Mouse (Mus musculus) embryonic facial prominence, embryonic 12.5 days (tissue): Measurements from ENCODE around the gene Tubb4a. TPM values are rescaled to one million over a fixed set of nuclear protein-coding genes. Genes with fewer than 3 reads are reported as not detected.
"Not testable (repeated sequence)": the region's sequence is repeated elsewhere in the genome, so short reads cannot be mapped to it uniquely, and the experiment has no call there.

Experiments
- ATAC-seq: fragments of 200-750 bp; cut with Nextera tagmentation; 2 replicates; pipeline ENCODE4 v1.8.0; 2017; ENCODE audit not compliant: insufficient number of reproducible peaks, insufficient read depth, low FRiP score, low TSS enrichment
- H3K27ac ChIP-seq: fragments of 300-500 bp; sonication (generic); 2 replicates; pipeline ENCODE4 v1.5.1; 2016; ENCODE audit warnings: mild to moderate bottlenecking
- H3K27me3 ChIP-seq: fragments of 300-500 bp; sonication (generic); 2 replicates; pipeline ENCODE4 v1.6.1; 2016; ENCODE audit warnings: mild to moderate bottlenecking, moderate library complexity
- H3K36me3 ChIP-seq: fragments of 300-500 bp; sonication (generic); 2 replicates; pipeline ENCODE4 v1.6.1; 2016; ENCODE audit warnings: mild to moderate bottlenecking
- H3K4me1 ChIP-seq: fragments of 300-500 bp; sonication (generic); 2 replicates; pipeline ENCODE4 v1.6.1; 2016
- H3K4me2 ChIP-seq: fragments of 300-500 bp; sonication (generic); replicated peaks from 2 replicates; pipeline ENCODE4 v1.6.1; 2016; ENCODE audit warnings: mild to moderate bottlenecking, moderate library complexity
- H3K4me3 ChIP-seq: fragments of 300-500 bp; sonication (generic); 2 replicates; pipeline ENCODE4 v1.5.1; 2016; ENCODE audit warnings: mild to moderate bottlenecking
- H3K9ac ChIP-seq: fragments of 300-500 bp; sonication (generic); 2 replicates; pipeline ENCODE4 v1.6.1; 2016; ENCODE audit warnings: mild to moderate bottlenecking, moderate library complexity
- H3K9me3 ChIP-seq: fragments of 300-500 bp; sonication (generic); 2 replicates; pipeline ENCODE4 v1.6.1; 2016; ENCODE audit warnings: mild to moderate bottlenecking, moderate library complexity
- WGBS: fragments of 180-500 bp; shearing (Covaris S2); methylation state at CpG from one replicate; pipeline ENCODE4 v1.1.7; 2016; 5-methylcytosine and 5-hydroxymethylcytosine counted together
- polyA plus RNA-seq: library from polyadenylated mRNA; unstranded; fragments of >200 nt; fragmentation: Nextera tagmentation; extraction: Ambion mirVana; gene quantifications from 2 replicates; pipeline ENCODE4 v1.2.1, GENCODE M21; 2016

Gene Tubb4a
- 31.9 and 35.5 TPM in 2 replicates for polyA plus RNA-seq

DNA sequence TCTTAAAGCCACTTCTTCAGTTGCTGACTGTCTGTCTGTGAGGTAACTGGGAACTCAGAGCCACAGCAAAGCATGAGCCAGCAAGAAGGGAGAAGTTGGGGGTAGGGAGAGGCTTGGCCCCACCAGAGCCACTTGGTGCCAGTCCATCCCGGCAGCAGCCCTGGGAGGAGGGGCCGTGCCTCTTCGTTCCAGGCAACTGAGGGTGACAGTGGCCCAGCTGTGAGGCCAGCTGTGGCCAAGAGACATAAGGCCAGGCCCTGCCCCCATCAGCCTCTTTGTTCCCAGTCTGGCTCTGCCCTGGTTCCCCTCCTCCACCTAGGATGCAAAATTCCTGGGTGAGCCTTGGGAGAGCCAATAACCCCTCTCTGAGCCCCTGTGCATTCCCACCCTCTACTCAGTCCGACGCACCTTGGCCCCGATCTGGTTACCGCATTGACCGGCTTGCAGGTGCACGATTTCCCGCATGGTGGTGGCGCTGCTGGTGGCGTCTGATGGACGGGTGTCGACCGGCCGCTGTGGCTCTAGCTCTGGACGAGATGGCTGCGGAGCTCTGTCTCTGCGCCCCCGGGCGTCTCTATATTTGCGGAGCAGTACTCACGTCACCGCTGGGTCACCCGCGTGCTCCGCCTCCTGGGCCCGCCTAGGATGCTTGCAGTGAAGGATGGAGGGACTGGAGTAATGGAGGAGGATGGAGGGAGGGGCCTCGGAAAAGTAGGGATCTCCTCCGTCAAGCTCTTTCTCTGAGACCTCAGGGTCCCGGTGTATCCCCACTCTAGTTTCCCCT lies at the start of gene Tubb4a:
Gene Tubb4a (minus strand): TSS at position 734 of the 784 bp plus-strand sequence.
- peak; percentile 76 for ATAC-seq
- Histone ChIP-seq H3K4me3 (peak within 1 kb of the TSS; percentile 35), H3K27me3 (peaks cover 25% of the 10 kb centered on the region), H3K9ac (peak within 1 kb of the TSS; percentile 19), H3K4me2 (peak within 1 kb of the TSS; percentile 51), H3K4me1 (peaks cover 7% of the 10 kb centered on the region), H3K36me3 (no peaks in the 10 kb centered on the region), H3K9me3 (no peaks in the 10 kb centered on the region), H3K27ac (no peak within 1 kb of the TSS)
- under 1% methylated on average over 31 of the region's 31 CpGs for WGBS

DNA sequence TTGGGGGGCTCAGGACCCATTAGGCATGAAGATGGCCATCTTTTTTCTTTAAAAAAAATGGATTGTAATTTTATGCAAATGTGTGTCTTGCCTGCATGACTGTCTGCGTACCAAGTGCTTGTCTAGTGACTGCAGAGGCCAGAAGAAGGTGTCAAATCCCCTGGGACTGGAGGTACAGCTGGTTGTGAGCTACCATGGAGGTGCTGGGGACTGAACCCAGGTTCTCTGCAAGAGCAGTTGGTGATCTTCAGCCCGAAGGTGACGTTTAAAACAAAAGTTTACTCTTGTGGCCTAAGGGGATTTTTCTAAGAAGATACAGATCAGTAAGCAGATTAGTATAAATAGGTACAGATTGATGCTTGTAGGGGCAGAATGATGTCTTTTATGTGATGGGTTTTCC lies 48.1 kb upstream of the Tubb4a start:
- Histone ChIP-seq H3K4me3 (no peak overlapping the region), H3K27me3 (no peaks in the 10 kb centered on the region), H3K4me1 (no peaks in the 10 kb centered on the region), H3K36me3 (no peaks in the 10 kb centered on the region), H3K9me3 (no peaks in the 10 kb centered on the region), H3K27ac (no peak overlapping the region), H3K4me2 (no peak overlapping the region), H3K9ac (no peak overlapping the region)
- ATAC-seq, result no peak
- 79% methylated on average over 3 of the region's 3 CpGs for WGBS

- H3K4me3 ChIP-seq, result no peak overlapping the region
- H3K9ac ChIP-seq, result no peak overlapping the region
- WGBS, result 83% methylated on average over 2 of the region's 2 CpGs
- H3K9me3 ChIP-seq, result no peaks in the 10 kb centered on the region
- no peaks in the 10 kb centered on the region for H3K36me3 ChIP-seq
- H3K4me2 ChIP-seq, result no peak overlapping the region
- no peak for ATAC-seq
- no peaks in the 10 kb centered on the region for H3K27me3 ChIP-seq
- no peaks in the 10 kb centered on the region for H3K4me1 ChIP-seq
- no peak overlapping the region for H3K27ac ChIP-seq
Measured at GRCm38 (mm10) chr17:57134693-57135092, 47.1 kb upstream of the Tubb4a start.

DNA sequence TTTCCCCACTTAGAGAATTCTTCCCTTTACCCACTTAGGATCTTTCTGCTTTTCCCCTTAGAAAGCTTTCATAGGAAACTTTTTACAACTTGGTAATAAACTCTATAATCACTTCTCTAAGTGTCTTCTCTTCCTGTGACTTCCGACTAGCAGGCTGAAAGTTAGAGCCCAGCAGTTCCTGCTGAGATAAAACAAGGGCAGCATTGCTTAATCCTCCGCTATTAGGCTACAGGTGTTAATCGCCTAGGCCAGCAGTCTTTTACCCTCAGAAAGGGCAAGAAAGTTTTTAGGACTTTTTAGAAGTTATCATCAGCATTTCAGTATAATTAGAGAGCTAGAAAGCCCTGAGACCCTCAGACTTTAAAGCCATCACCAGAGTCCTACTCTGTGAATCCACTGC lies 46.4 kb upstream of the Tubb4a start:
- 15% methylated on average over 3 of the region's 3 CpGs for WGBS

GRCm38 (mm10) chr17:57131793-57132192 lies 44.2 kb upstream of the Tubb4a start:
- Histone ChIP-seq H3K4me3 (no peak overlapping the region), H3K4me2 (no peak overlapping the region), H3K9ac (no peak overlapping the region), H3K4me1 (no peaks in the 10 kb centered on the region), H3K27ac (no peak overlapping the region), H3K9me3 (no peaks in the 10 kb centered on the region), H3K27me3 (no peaks in the 10 kb centered on the region), H3K36me3 (no peaks in the 10 kb centered on the region)
- ATAC-seq, result no peak
- WGBS, result 85% methylated on average over 1 of the region's 1 CpGs

More for the DNA sequence above, 46.4 kb upstream of the Tubb4a start:
- H3K4me1 ChIP-seq, H3K9ac ChIP-seq, H3K27me3 ChIP-seq, H3K4me3 ChIP-seq, H3K27ac ChIP-seq, H3K4me2 ChIP-seq, ATAC-seq, H3K36me3 ChIP-seq, H3K9me3 ChIP-seq: not testable (repeated sequence)

DNA sequence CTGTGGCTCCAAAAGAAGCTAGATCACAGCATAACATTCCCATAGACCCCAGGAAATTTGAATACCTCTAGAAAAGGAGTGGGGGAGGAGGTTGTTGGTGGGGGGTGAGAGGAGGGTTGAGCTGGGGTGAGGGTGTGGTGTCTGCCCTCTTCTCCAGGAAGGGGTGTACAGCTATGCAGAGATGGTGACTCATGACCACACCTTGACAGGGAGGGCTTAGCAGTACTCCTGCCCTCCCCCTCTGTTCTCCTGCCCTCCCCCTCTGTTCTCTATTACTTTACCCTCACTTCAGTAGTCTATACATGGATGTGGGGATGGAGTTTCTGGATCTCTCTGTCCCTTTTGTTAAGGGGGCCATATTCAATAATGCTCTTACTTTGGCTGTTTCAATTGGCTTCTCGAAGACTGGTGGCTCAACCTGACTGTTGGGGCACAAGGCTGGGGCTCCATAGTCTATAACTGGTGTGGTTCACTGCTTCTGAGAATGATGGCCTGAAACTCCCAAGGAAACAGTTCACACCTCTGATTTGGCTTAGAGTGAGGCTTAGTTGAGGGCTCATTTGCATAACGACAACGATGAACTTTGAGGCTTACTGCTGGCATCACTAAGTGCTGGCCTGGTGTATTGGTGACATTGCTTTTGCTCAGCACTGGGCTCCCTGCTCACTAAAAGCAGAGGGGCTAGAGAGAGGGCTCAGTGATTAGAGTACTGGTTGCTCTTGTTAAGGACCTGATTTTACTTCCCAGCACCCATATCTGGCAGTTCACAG lies 38.5 kb upstream of the Tubb4a start:
- Histone ChIP-seq H3K4me3 (no peak overlapping the region), H3K27ac (no peak overlapping the region), H3K4me1 (no peaks in the 10 kb centered on the region), H3K4me2 (no peak overlapping the region), H3K9ac (no peak overlapping the region), H3K9me3 (no peaks in the 10 kb centered on the region), H3K27me3 (no peaks in the 10 kb centered on the region), H3K36me3 (no peaks in the 10 kb centered on the region)
- 71% methylated on average over 3 of the region's 3 CpGs for WGBS
- 0 out of 2 replicates have a peak, but pooled peaks have one; percentile 35 for ATAC-seq

DNA sequence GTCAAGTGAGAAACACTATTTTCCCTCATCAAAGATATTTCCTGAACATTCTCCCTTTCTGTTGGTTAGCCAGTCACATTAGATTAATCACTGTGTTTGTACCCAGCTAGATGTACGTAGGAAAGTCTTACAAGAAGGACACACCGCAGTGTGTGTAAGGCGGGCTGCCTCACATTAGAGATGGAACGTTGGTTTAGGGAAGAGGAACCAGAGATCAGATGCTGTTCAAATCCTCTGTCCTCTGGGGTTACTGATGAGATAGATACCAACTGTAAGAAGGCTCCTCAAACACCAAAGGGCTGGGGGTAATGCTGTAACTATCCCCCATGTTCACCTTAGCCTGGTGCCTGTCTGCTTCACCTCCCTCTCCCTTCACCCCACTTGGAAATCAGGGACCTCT lies 37.2 kb upstream of the Tubb4a start:
- WGBS, result 87% methylated on average over 4 of the region's 4 CpGs
- no peak overlapping the region for H3K4me3 ChIP-seq

DNA sequence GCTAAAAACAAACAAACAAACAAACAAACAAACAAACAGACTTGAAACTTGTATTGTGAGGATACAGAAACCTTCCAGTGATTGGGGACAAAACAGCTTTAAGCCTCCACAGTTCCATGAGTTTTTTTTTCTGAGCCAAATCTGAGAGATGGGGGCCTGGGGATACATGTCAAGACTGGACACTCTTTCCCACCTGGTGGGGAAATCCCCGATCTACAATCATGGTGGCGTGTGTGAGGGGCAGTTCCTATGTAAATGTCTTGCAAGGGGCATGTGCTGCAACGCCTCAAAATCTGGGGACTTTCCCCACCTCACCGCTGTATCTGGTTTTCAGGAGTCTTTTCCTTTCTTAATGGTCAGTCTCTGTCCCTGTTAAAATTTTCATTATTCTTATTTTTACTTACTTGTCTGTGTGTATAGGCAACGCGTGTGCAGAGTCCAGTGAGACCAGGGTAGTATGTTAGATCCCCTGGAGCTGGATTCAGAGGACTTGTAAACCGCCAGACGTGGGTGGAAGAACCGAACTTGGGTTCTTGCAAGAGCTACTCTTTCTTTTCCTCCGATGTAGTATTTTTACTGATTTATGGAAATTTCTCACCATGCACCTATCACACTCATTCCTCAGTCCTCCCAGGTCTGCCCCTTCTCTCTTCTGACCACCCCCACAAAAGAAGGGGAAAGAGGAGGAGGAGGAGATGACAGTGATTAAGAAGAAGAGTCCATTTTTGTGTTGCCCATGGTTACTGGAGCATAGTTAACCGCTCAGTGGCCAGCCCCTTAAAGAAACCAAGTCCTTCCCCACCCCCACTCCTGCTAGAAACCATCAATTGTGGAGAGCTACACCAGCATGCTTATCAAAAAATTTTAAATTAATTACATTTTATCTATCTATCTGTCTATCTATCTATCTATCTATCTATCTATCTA lies 35.9 kb upstream of the Tubb4a start:
- WGBS, result 86% methylated on average over 11 of the region's 11 CpGs
- H3K36me3 ChIP-seq, result no peaks in the 10 kb centered on the region
- no peaks in the 10 kb centered on the region for H3K27me3 ChIP-seq
- H3K9me3 ChIP-seq, result no peaks in the 10 kb centered on the region
- no peak for ATAC-seq
- H3K9ac ChIP-seq, result no peak overlapping the region
- H3K27ac ChIP-seq, result no peak overlapping the region
- H3K4me3 ChIP-seq, result no peak overlapping the region
- H3K4me2 ChIP-seq, result no peak overlapping the region
- H3K4me1 ChIP-seq, result no peaks in the 10 kb centered on the region

More for the DNA sequence above, 37.2 kb upstream of the Tubb4a start:
- H3K4me2 ChIP-seq, result no peak overlapping the region
- no peak for ATAC-seq
- H3K27me3 ChIP-seq, result no peaks in the 10 kb centered on the region
- H3K4me1 ChIP-seq, result no peaks in the 10 kb centered on the region
- no peaks in the 10 kb centered on the region for H3K36me3 ChIP-seq
- no peaks in the 10 kb centered on the region for H3K9me3 ChIP-seq
- no peak overlapping the region for H3K9ac ChIP-seq
- no peak overlapping the region for H3K27ac ChIP-seq

GRCm38 (mm10) chr17:57121856-57122255 lies 34.3 kb upstream of the Tubb4a start:
- H3K36me3 ChIP-seq, result no peaks in the 10 kb centered on the region
- no peak overlapping the region for H3K9ac ChIP-seq
- H3K27me3 ChIP-seq, result no peaks in the 10 kb centered on the region
- H3K27ac ChIP-seq, result no peak overlapping the region
- no peak overlapping the region for H3K4me3 ChIP-seq
- no peak for ATAC-seq
- no peaks in the 10 kb centered on the region for H3K9me3 ChIP-seq
- 79% methylated on average over 2 of the region's 2 CpGs for WGBS
- H3K4me1 ChIP-seq, result no peaks in the 10 kb centered on the region
- H3K4me2 ChIP-seq, result no peak overlapping the region

DNA sequence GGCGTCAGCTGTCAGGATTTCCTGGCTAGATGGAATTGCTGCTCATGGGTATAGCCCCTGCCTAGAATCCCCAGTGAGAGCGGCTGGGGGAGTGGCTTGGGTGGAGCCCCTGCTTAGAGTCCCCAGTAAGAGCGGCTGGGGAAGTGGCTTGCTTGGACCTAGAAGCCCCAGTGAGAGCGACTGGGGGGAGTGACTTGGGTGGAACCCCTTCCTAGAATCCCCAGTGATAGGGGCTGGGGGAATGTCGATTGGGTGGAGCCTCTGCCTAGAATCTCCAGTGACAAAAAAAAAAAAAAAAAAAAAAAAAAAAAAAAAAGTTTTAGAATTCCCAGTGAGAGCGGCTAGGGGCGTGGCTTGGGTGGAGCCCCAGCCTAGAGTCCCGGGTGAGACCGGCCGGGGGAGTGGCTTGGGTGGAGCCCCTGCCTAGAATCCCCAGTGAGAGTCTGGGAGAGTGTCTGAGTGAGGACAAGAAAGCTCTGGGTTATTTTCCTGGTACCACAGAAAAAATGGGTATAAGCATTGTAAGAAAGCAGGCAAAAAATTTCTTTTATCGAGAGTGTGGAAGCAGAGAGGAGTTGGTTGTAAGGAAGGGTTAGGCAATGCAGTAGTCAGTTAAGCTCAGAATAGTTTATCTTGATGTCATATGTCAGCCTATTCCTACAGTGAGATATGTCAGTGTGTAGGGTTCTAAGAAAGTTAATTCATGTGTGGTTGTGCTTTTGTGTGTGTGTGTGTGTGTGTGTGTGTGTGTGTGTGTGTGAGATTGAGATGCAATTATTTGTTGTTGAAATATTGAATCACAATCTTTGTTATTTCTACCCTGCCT lies 31.2 kb upstream of the Tubb4a start:
- WGBS, result 3% methylated on average over 11 of the region's 11 CpGs
- Histone ChIP-seq H3K27me3 (no peaks in the 10 kb centered on the region), H3K9me3 (no peaks in the 10 kb centered on the region), H3K27ac (no peak overlapping the region), H3K36me3 (no peaks in the 10 kb centered on the region), H3K4me1 (no peaks in the 10 kb centered on the region), H3K9ac (no peak overlapping the region), H3K4me3 (no peak overlapping the region), H3K4me2 (0 out of 2 replicates have a peak overlapping the region, but pooled peaks have one; percentile 21)
- peak; percentile 83 for ATAC-seq

DNA sequence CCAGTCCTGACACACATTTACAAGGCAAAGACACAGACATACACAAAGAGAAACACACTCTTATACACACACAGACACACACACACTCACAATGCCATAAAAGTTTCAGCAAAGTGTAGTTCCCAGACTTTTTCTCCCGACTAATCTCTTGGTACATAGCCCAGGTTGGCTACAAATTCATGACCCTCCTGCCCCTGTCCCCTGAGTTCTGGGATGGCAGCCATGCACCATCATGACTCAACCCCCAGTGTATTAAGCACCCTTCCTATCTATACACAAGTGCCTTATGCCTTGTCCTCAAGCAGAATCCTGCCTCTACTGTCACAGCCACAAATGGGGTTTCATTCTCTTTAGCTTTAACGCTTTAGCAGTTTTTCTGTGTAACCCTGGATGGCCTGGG lies 29.2 kb upstream of the Tubb4a start:
- H3K9me3 ChIP-seq, result no peaks in the 10 kb centered on the region
- H3K4me2 ChIP-seq, result no peak overlapping the region
- no peaks in the 10 kb centered on the region for H3K4me1 ChIP-seq
- no peaks in the 10 kb centered on the region for H3K27me3 ChIP-seq
- H3K36me3 ChIP-seq, result no peaks in the 10 kb centered on the region
- no peak for ATAC-seq
- H3K27ac ChIP-seq, result no peak overlapping the region
- H3K4me3 ChIP-seq, result no peak overlapping the region
- H3K9ac ChIP-seq, result no peak overlapping the region
- WGBS, result 79% methylated on average over 2 of the region's 2 CpGs
